Mouse (Mus musculus) embryonic facial prominence, embryonic 11.5 days (tissue): ENCODE measurements at regions not wholly inside any gene's neighbourhood (a gene's known extent, or its start where the extent isn't known, plus 50 kb on each side); places are given as distances from the start of the nearest gene placed in this dataset.

Experiments
- ATAC-seq: fragments of 200-750 bp; cut with Nextera tagmentation; replicated peaks from 2 replicates; pipeline ENCODE4 v1.8.0; 2017; ENCODE audit warnings: low read depth; ENCODE audit not compliant: insufficient number of reproducible peaks, low FRiP score, low TSS enrichment
- DNase-seq: peaks from one replicate; pipeline ENCODE4 v3.0.0-alpha.2; 2015; ENCODE audit warnings: low spot score
- H3K27ac ChIP-seq: fragments of 300-500 bp; sonication (generic); replicated peaks from 2 replicates; pipeline ENCODE4 v1.5.1; 2014; ENCODE audit warnings: mild to moderate bottlenecking, low read depth, low read length, control low read depth
- H3K27me3 ChIP-seq: fragments of 300-500 bp; sonication (generic); 2 replicates; pipeline ENCODE4 v1.6.1; 2014; ENCODE audit warnings: mild to moderate bottlenecking, low read length, moderate library complexity, mixed read lengths; ENCODE audit not compliant: control insufficient read depth, insufficient read depth
- H3K36me3 ChIP-seq: fragments of 300-500 bp; sonication (generic); replicated peaks from 2 replicates; pipeline ENCODE4 v1.6.1; 2014; ENCODE audit warnings: low read depth, mild to moderate bottlenecking, low read length, moderate library complexity, mixed read lengths; ENCODE audit not compliant: control insufficient read depth, insufficient read depth
- H3K4me1 ChIP-seq: fragments of 300-500 bp; sonication (generic); 2 replicates; pipeline ENCODE4 v1.6.1; 2014; ENCODE audit warnings: low read length, mixed read lengths; ENCODE audit not compliant: control insufficient read depth, insufficient read depth
- H3K4me2 ChIP-seq: fragments of 300-500 bp; sonication (generic); 2 replicates; pipeline ENCODE4 v1.6.1; 2014; ENCODE audit warnings: low read depth, mild to moderate bottlenecking, control low read depth, low read length, moderate library complexity
- H3K4me3 ChIP-seq: fragments of 300-500 bp; sonication (generic); 2 replicates; pipeline ENCODE4 v1.5.1; 2014; ENCODE audit warnings: low read depth, low read length, control low read depth
- H3K9ac ChIP-seq: fragments of 300-500 bp; sonication (generic); replicated peaks from 2 replicates; pipeline ENCODE4 v1.6.1; 2014; ENCODE audit warnings: mild to moderate bottlenecking, control low read depth, low read length
- H3K9me3 ChIP-seq: fragments of 300-500 bp; sonication (generic); replicated peaks from 2 replicates; pipeline ENCODE4 v1.6.1; 2016; ENCODE audit warnings: mild to moderate bottlenecking, low read length, inconsistent platforms, mixed read lengths; ENCODE audit not compliant: control insufficient read depth
- WGBS: fragments of 180-500 bp; shearing (Covaris S2); extraction: QIAGEN DNeasy Blood & Tissue Kit; methylation state at CpG from one replicate; pipeline ENCODE4 v1.1.7; 2014; 5-methylcytosine and 5-hydroxymethylcytosine counted together

DNA sequence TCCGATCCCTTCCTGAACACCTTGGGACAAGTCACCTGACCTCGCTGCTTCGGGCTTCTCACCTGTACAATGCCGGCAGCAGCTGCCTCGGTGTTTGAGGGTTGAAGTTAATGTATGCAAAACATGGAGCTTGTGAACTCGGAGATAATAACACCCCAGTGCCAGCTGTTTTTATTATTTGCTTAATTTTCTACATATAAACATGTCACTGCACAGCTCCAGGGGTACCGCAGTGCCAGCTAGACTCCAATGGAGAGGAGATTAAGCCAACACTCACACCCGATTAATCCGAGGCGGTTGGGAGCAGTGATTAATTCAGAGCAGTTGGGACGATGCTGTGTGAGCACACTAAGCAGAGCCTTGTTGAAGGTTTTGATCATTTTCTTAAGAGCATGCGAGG lies 67.2 kb upstream of the Ppp2r5c start:
- Histone ChIP-seq H3K9ac (no peak overlapping the region), H3K4me3 (no peak overlapping the region), H3K4me1 (no peaks in the 10 kb centered on the region), H3K9me3 (no peaks in the 10 kb centered on the region), H3K27ac (no peak overlapping the region), H3K4me2 (no peak overlapping the region), H3K36me3 (no peaks in the 10 kb centered on the region), H3K27me3 (peaks cover 6% of the 10 kb centered on the region)
- 75% methylated on average over 12 of the region's 12 CpGs for WGBS
- no peak for ATAC-seq
- DNase-seq = no peak

DNA sequence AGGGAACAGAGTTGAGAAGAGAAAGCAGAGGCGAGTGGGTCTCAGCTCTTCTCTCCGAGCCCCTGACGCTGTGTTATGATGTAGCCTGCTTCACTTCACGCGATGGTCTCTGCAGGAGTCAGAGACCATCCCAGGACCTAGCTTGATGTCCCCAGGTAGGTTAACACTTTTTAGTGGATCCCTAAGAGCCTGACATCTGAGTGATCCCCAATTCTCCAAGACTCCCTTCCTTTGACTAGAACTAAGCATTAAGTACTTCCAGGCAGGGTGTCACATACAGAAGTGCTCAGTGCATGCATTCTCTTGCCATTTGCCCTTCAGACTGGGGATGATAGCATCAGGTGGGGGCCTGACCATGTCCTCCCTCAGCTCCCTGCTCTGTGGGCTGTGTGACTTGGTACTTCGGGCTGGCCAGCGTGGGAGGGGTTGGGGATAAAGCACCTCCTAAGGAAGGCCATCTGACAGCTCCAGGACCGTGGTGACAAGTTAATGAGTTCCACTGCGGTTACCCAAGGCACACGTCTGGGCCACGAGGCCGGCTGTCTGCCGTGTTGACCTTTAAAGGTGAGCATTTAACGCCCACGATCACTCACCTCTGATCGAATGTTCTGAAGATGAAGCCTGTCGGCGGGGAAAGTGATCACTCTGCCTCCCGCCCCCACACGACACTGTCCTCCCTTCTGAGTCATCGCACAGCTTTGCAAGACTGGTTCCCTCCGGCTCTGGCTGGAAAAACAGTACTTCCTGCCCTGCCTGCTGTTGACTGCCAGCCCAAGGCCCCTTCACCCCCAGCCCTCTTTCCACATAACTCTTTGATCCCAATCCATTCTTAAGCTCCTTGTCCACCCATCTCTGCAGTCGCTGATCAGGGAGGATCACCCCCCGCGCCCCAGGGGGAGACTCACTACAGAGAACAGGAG lies 65.8 kb upstream of the Ppp2r5c start:
- no peaks in the 10 kb centered on the region for H3K4me1 ChIP-seq
- H3K4me2 ChIP-seq = no peak overlapping the region
- no peak overlapping the region for H3K9ac ChIP-seq
- H3K9me3 ChIP-seq = no peaks in the 10 kb centered on the region
- H3K36me3 ChIP-seq = no peaks in the 10 kb centered on the region
- H3K4me3 ChIP-seq = no peak overlapping the region
- 60% methylated on average over 25 of the region's 25 CpGs for WGBS
- H3K27me3 ChIP-seq = 0 out of 2 replicates have a peak, but pooled peaks cover 2% of the 10 kb centered on the region
- no peak for ATAC-seq
- no peak overlapping the region for H3K27ac ChIP-seq
- no peak for DNase-seq

DNA sequence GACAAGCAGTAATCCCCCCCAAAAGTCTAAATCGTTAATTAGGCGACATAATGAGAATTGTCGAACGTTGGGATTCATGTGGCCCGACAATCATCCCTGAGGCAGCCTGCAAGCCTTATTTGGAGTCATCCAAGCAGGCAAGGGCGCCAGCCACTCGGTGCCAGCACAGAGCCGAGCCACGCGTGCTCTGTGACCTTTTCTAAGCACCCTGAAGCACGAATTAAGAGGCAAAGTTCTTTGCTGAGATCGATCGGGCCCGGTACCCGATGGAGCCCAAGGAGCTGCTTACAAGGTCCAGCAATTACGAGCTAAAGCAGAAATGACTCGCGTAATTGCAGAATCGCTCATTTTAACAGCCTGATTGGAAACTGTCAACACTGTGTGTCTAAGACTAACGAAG lies 61.9 kb upstream of the Ppp2r5c start:
- 72% methylated on average over 20 of the region's 20 CpGs for WGBS
- Histone ChIP-seq H3K27me3 (no peaks in the 10 kb centered on the region), H3K4me3 (no peak overlapping the region), H3K36me3 (no peaks in the 10 kb centered on the region), H3K9me3 (no peaks in the 10 kb centered on the region), H3K4me2 (no peak overlapping the region), H3K4me1 (no peaks in the 10 kb centered on the region), H3K27ac (no peak overlapping the region), H3K9ac (no peak overlapping the region)
- ATAC-seq (no peak), DNase-seq (no peak)

DNA sequence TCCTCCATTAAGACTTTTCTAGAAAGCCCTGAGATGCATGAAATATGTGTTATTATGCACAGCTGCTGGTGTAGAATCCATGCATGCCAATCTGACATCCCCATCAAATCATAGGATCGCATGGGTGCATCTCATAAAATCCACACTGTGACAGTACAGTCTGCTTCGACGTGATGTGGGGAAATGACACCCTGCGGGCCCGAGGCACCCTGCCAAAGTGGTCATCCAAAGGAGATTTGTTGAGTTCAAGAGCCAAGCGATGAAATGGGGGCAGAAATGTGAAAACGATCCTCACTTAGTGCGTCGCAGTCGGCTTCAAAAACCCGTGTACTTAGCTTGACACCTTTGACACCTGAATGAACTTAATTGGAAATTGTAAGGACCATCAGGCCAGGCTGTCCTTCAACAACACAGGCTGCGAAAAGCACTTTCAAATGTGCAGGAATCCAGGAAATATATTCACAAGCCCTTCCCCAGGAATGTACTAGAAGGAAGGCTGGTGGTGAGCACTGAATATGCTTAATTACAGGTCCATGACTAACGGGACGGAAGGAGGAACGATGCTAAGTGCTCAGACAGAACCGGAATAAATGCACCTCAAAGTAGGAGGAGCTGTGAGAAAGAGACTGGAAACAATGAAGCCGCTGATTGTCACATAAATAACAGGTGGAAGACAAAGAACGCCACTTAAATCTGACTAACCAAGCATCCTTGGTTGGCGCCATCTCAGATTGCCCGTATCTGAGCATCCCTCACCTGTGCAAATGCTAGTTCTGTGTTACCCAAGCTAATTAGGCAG lies 60.9 kb upstream of the Ppp2r5c start:
- DNase-seq (no peak), ATAC-seq (no peak)
- Histone ChIP-seq H3K4me3 (no peak overlapping the region), H3K4me2 (no peak overlapping the region), H3K36me3 (no peaks in the 10 kb centered on the region), H3K27me3 (no peaks in the 10 kb centered on the region), H3K9ac (no peak overlapping the region), H3K4me1 (no peaks in the 10 kb centered on the region), H3K9me3 (no peaks in the 10 kb centered on the region), H3K27ac (no peak overlapping the region)
- 84% methylated on average over 20 of the region's 20 CpGs for WGBS

DNA sequence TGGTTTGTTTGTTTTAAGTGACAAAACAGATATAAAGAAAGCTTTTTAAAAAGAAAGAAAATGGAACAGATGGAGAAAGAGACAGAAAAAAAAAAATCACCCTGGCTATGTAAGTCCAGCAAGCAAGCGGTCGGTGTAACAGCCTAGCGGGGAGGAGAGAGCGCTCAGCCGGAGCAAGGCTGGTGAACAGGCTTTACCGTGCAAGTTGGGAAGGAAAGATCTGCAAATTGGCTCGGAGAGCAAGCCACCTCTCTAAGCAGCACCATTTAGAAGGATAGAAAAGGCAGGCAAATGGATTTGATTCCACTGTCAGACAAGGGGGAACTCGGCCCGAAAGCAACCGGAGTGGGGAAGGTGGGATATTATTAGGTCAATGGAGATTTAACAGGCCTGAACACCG lies 59.9 kb upstream of the Ppp2r5c start:
- no peak for DNase-seq

DNA sequence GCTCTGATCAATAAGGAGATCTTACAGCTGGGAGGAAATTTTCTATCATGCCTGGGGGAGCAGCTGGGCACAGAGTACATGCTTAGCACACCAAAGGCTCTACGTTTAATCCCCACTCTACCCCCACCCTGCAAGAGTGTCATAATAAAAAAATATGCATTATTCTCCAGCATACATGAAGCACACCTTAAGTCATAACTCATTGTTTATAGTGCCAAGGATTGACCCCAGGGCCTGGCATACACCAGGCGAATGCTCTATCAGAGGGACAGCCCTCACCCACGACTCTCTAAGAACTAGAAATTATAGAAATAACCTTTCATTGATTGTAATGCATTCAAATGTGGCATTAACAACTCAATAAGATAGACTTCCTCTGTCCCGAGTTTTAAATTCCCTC lies 59.4 kb upstream of the Ppp2r5c start:
- no peaks in the 10 kb centered on the region for H3K27me3 ChIP-seq
- DNase-seq = no peak

More for the DNA sequence above, 59.9 kb upstream of the Ppp2r5c start:
- WGBS = 79% methylated on average over 11 of the region's 11 CpGs
- ATAC-seq = no peak
- Histone ChIP-seq H3K27ac (no peak overlapping the region), H3K4me2 (no peak overlapping the region), H3K9ac (no peak overlapping the region), H3K9me3 (no peaks in the 10 kb centered on the region), H3K36me3 (no peaks in the 10 kb centered on the region), H3K27me3 (no peaks in the 10 kb centered on the region), H3K4me3 (no peak overlapping the region), H3K4me1 (no peaks in the 10 kb centered on the region)

DNA sequence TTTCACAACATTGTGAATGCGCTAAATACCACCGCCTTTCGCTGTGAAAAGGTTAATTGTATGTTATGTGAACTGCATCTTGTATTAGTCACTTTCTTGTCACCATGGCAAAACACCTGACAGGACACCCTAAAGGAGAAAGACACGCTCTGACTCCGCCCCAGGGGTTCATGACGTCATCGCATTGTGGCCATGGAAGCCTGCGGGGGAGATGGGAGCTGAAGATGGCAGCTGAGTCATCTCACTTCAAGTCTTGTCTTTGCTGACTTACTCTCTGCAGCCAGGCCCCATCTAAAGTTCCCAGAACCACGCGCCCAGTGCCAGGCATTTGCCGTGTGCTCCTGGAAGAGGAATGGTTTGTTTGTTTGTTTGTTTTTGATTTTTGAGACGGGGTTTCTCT lies 57.5 kb upstream of the Ppp2r5c start:
- ATAC-seq = no peak
- no peaks in the 10 kb centered on the region for H3K36me3 ChIP-seq
- no peaks in the 10 kb centered on the region for H3K4me1 ChIP-seq
- H3K4me3 ChIP-seq = no peak overlapping the region
- H3K9ac ChIP-seq = no peak overlapping the region
- no peak for DNase-seq
- no peak overlapping the region for H3K4me2 ChIP-seq
- H3K27me3 ChIP-seq = no peaks in the 10 kb centered on the region
- no peaks in the 10 kb centered on the region for H3K9me3 ChIP-seq
- no peak overlapping the region for H3K27ac ChIP-seq
- 76% methylated on average over 12 of the region's 12 CpGs for WGBS

More for the DNA sequence above, 59.4 kb upstream of the Ppp2r5c start:
- WGBS = 73% methylated on average over 4 of the region's 4 CpGs
- H3K4me1 ChIP-seq = no peaks in the 10 kb centered on the region
- no peak for ATAC-seq
- H3K9ac ChIP-seq = no peak overlapping the region
- no peak overlapping the region for H3K4me2 ChIP-seq
- H3K36me3 ChIP-seq = no peaks in the 10 kb centered on the region
- H3K4me3 ChIP-seq = no peak overlapping the region
- H3K9me3 ChIP-seq = no peaks in the 10 kb centered on the region
- H3K27ac ChIP-seq = no peak overlapping the region

DNA sequence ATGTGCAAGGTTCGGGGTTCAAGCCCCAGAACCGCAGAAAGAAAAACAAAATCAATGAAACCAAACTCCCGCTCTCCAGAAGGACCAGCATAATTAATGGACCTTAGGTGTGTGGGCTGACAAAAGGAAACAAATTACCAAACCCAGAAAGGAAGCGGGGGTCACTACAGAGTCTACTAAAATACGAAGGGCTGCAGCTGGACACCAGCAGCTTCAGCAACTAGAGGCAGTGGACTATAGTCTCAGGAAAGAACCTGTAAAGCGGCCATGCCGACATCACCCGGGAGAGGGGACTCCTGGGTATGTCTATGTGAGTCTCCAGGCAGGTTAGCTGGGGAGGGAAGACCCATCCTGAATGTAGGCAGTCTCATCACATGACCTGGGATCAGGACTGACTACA lies 55.5 kb upstream of the Ppp2r5c start:
- H3K4me3 ChIP-seq = no peak overlapping the region
- WGBS = 72% methylated on average over 8 of the region's 8 CpGs
- H3K4me1 ChIP-seq = no peaks in the 10 kb centered on the region
- H3K4me2 ChIP-seq = no peak overlapping the region
- H3K36me3 ChIP-seq = no peaks in the 10 kb centered on the region
- H3K27ac ChIP-seq = no peak overlapping the region
- no peaks in the 10 kb centered on the region for H3K9me3 ChIP-seq
- DNase-seq (no peak), ATAC-seq (no peak)
- no peaks in the 10 kb centered on the region for H3K27me3 ChIP-seq
- H3K9ac ChIP-seq = no peak overlapping the region
